Mouse (Mus musculus) frontal cortex, adult 2 months (tissue): ENCODE measurements around the gene Rgs12. TPM values are rescaled to one million over a fixed set of nuclear protein-coding genes. Genes with fewer than 3 reads are reported as not detected.
A peak's percentile ranks its signal among the peaks of the same experiment; 100 is the strongest.

ENCODE experiments used
- DNase-seq, 2 experiments: peaks; one replicate each; pipeline ENCODE4 v3.0.0; 2022; ENCODE audit warnings: low spot score in 1 of 2; ENCODE audit errors: extremely low spot score in 1 of 2
- polyA plus RNA-seq: library from polyadenylated mRNA; depleted of rRNA; stranded (reverse); fragments of >200 nt; gene quantifications from 2 replicates; pipeline ENCODE4 v1.2.3, GENCODE M21; 2012; rRNA removed

Gene Rgs12
- polyA plus RNA-seq = 58.1 and 62.0 TPM in 2 replicates

GRCm38 (mm10) chr5:34948861-34949760 is at the start of gene Rgs12:
Gene Rgs12 (plus strand): TSS chr5:34949445.
- DNase-seq = peak in 1 of 2 experiments; percentile 36

- no peak for DNase-seq
Observed at GRCm38 (mm10) chr5:34899787-34900469, 49.3 kb upstream of the Rgs12 start.

DNA sequence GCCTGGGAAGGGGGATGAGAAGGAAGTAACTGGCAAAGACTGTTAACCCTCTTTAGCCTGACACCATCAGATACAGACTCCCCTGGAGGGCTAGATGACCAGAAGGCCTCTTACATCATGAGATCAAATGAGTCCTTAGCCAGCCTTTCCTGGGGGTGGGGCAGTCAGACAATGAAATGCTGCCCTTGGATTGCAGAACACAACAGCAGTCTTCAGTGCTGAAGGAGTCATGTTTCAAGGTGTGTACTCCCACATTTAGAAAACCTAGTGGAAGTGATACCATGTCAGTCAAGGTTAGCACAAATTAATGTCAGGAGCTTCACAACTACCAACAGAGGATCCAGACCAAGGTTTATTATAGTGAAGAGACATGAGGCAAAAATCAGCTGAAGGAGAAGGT is 46.9 kb upstream of the Rgs12 start:
- DNase-seq = no peak

- DNase-seq = peak in 1 of 2 experiments; percentile 39
Observed at GRCm38 (mm10) chr5:34902811-34903385, 46.3 kb upstream of the Rgs12 start.

DNA sequence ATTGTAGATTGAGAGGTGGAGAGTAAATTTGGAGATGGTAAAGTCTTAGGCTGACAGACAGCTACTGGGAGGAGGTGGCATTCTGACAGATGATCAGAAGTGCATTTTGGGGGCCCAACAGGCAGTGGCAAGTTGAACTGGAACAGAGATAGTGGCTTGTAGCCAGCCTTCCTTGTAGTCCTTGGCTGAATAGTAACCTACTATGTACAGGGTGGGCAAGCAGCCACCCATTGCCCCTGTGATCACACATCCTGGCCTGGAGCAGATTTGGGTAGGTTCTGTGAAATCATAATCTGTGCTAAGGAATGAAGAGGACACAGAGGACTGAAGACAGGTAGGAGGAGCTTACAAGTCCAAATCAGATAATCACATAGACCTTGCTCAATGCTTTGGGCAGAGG is 44.8 kb upstream of the Rgs12 start:
- no peak for DNase-seq

DNA sequence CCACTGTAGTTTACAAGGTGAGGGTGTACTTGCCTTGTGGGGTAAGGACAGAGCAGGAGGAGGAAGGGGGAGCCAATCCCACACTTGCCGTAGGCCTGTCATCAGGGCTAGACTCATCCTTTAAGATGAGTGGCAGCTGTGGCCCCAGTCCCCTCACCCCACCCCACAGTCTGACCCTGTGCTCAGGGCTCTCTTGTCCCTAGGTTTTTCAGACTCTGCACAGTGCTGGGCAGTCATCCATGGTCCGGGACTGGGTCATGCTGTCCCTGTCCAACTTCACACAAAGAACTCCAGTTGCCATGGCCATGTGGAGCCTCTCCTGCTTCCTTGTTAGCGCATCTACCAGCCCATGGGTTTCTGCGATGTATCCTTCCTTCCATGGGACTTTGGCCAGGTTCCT is 42.0 kb upstream of the Rgs12 start:
- DNase-seq = no peak

GRCm38 (mm10) chr5:34907910-34908725 is 41.1 kb upstream of the Rgs12 start, which contains the start of gene Msantd1:
Gene Msantd1 (plus strand): TSS chr5:34908012.
- no peak for DNase-seq

DNA sequence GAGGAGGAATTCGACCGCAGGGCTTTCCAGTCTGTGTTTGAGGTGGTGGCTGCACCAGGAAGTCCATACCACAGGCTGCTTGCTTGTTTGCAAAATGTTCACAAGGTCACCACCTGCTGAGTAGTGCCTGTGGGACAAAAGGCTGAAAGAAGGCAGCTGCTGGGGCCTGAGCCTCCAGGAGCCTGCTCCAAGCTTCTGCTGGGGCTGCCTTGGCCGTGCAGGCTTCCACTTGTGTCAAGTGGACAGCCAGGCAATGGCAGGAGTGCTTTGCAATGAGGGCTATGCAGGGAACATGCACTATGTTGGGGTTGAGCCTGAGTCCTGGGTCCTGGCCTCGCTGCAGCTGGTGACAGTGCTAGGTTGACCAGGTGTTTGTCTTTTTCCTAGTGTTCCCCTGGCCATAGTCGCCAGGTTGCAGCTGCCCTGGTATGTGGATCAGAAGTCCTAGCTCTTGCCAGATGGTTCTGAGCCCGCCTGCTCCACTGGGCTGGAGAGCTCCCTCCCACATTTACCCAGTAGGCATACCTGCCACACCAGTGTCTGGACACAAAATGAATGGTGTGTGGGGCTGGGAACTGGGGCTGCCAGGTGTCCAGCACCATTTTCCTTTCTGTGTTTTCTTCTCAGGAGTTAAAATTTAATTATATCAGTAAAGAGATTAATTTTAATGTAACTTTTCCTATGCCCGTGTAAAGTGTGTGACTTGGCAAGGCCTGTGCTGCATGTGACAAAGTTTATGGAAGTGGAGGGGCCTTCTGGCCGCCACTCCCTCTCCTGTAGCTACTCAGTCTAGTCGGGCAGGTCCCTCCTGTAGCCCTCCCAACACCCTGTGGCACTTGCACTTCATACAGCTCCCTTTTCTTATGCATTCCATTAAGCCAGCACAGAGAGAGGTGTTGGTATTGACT is 40.3 kb upstream of the Rgs12 start:
- DNase-seq = no peak

DNA sequence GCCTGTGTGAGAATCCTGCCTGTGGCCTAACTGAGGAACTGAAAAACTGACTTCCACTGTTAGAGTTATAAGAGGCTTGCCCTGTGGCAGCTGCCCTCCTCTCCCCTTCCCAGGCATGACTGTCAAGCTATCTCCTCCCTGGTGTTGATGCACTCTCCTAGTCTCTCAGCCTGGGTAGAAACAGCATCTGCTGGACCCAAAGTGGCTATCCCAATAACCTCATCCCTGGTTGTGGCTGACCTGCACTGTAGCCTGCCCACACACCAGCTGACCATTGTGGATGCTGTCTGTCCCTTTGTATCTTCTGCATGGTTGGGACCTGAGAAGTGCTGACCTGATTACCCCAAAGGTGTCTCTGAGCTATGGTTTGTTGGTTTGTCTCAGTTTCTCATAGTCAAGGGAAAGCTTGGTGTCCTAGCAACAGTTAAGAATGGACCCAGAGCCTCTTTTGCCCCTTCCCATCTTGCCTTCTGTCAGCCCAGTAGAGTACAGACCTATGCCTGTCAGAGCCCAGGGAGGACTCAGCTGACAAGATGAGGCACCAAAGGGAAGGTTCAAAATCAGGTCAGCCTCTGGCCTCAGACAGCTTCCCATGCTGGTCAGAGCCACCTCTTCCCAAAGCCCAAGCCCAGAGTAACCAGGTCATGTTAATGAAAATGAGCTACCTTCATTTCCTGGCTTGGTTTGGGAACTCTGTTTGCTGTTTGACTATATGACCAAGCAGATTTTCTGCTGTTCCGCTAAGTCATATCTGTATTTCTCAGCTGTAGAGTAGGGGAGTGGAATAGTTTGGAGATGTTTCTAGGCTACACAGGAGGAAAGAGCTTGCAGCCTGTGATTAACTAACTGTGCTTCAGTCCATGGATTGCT is 39.4 kb upstream of the Rgs12 start:
- no peak for DNase-seq

DNA sequence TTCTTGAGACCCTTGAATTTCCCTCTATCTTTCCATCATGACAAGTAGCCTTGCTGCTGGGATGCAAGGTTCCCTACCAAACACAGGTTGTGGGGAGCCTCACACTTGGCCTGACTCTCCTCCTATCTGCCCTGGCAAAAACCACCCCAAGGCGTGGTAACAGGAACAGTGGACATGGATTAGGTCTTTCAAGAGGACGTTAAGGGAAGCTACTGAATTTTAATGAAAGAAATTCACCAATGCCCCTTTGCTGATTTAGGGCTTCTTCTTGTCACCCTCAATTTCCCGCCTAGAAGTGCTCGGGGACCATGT is 38.8 kb upstream of the Rgs12 start:
- no peak for DNase-seq

GRCm38 (mm10) chr5:34915801-34916200 is 33.4 kb upstream of the Rgs12 start:
- peak; percentile 42 to 88 for DNase-seq

DNA sequence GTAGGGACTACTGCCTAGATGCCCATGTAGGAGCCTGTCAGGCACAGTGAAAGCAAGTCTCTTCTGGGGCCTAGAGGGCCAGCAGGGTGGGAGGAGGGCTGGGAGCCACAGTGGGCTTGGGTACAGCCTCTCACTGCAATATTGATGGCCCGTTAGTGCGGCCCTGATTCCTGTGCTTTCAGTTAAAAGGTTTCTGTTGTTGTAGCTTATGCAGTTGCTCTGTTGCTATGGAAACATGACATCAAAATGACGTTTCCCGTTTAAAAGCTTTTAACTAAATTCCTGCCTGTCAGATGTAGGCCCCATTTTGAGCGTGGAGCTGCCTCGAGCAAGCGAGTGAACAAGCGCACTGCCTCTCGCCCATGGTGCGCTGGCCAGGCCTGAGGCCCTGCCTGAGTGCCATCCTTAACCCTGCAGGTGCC is 32.0 kb upstream of the Rgs12 start:
- peak in 1 of 2 experiments; percentile 54 for DNase-seq

GRCm38 (mm10) chr5:34918785-34919184 is 30.5 kb upstream of the Rgs12 start:
- no peak for DNase-seq

- DNase-seq = no peak
Observed at GRCm38 (mm10) chr5:34922531-34922930, 26.7 kb upstream of the Rgs12 start.

DNA sequence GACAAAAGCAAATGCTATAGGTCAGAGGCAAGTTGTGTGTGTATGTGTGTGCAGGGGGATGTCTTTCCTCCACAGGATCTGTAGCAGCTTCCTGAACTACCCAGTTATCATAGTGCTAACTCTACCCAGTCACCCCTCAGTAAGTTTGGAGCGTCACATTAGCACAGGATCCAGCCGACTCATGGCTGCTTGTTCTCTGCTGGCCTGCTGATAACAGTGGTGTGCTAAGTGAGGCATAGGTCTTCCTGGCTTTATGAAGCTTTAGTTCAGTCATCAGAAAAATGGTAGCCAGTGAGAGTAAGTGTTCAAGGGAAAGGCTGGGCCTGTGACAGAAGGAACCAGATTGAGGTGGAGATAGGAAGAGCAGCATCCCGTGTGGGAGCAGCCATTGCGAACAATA is 25.3 kb upstream of the Rgs12 start:
- DNase-seq = no peak

- no peak for DNase-seq
Observed at GRCm38 (mm10) chr5:34924519-34924918, 24.7 kb upstream of the Rgs12 start.

DNA sequence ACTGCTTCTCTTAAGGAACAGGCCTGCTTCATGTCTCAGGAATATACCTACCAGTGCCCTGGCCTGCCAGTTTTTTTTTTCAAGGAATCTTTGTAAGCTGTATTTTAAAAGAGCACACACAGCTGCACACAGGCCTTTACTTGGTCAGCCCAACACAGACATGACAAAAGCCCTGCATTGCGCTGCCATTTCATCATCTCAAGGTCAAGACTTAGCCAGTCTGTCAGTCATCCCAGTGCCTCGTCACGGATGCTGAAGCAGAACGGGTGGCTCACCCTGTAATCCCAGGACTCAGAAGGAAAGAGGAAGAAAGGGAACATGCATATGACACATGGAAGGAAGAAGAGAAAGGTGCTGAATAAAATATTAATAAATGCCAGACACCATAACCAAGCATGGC is 21.6 kb upstream of the Rgs12 start:
- DNase-seq = no peak

DNA sequence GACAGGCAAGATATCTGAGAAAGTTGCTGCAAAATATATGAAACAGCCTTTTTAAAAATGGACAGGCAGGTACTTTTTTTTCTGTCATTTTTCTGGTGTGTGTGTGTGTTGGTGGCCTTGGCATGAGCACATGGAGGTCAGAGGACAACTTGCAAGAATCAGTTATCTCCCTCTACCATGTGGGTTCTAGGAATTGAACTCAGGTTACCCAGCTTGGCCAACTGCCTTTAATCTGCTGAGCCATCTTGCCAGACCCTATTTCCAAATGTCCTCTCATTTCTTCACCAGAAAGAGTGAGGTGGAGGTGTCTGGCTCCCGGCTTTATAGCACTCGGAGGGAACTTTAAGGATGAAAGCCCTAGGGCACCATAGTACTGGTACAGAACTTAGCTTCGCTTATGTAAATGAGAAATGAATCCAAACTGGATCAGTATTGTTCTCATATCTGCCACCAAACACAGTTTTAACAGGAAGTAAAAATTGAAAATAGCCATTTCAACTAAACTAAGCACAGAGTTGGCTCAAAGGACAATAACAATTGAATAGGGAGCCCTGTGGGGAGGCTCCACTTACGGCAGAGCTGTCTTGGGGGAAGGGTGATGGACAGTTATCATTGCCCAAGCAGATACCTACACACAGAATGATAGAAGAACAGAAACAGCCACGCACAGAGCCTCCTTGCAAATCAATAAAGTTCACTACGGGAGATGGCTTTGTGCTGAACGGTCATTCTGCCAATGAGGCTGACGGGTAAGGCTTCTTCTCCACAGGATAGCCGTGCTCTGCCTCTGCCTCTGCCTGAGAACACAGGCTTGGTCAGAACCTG is 18.9 kb upstream of the Rgs12 start:
- DNase-seq = no peak
